Mouse (Mus musculus) c-Kit-positive CD71-positive TER-119-negative erythroid progenitor cells, embryonic 14.5 days (primary cell): ENCODE results near the gene Srxn1.

Source experiments
- DNase-seq: peaks from one replicate; pipeline ENCODE4 v3.0.0-alpha.2; 2013; ENCODE audit warnings: low read depth

The Srxn1 gene

GRCm38 (mm10) chr2:152089581-152089980 lies 15.7 kb upstream of the Srxn1 start:
- DNase-seq: no peak

- DNase-seq: no peak
Measured at GRCm38 (mm10) chr2:152090486-152090885, 14.8 kb upstream of the Srxn1 start.

- no peak for DNase-seq
Measured at GRCm38 (mm10) chr2:152091342-152092056, 13.8 kb upstream of the Srxn1 start.

GRCm38 (mm10) chr2:152092927-152093326 lies 12.4 kb upstream of the Srxn1 start:
- no peak for DNase-seq

GRCm38 (mm10) chr2:152093356-152093792 lies 11.9 kb upstream of the Srxn1 start:
- DNase-seq: no peak

- no peak for DNase-seq
Measured at GRCm38 (mm10) chr2:152094856-152095545, 10.3 kb upstream of the Srxn1 start.

- DNase-seq: no peak
Measured at GRCm38 (mm10) chr2:152096922-152097321, 8.4 kb upstream of the Srxn1 start.

- DNase-seq: no peak
Measured at GRCm38 (mm10) chr2:152097916-152098315, 7.4 kb upstream of the Srxn1 start.

GRCm38 (mm10) chr2:152099538-152099937 lies 5.8 kb upstream of the Srxn1 start:
- no peak for DNase-seq

- no peak for DNase-seq
Measured at GRCm38 (mm10) chr2:152101761-152102160, 3.6 kb upstream of the Srxn1 start.

- DNase-seq: no peak
Measured at GRCm38 (mm10) chr2:152102369-152102768, 2.9 kb upstream of the Srxn1 start.

GRCm38 (mm10) chr2:152104711-152105317 lies 502 bp upstream of the Srxn1 start:
- no peak for DNase-seq

- DNase-seq: no peak
Measured at GRCm38 (mm10) chr2:152106225-152106595, 894 bp downstream of the Srxn1 start.

- no peak for DNase-seq
Measured at GRCm38 (mm10) chr2:152106597-152106996, 1.3 kb downstream of the Srxn1 start.

GRCm38 (mm10) chr2:152108702-152109101 lies 3.4 kb downstream of the Srxn1 start:
- no peak for DNase-seq

GRCm38 (mm10) chr2:152109386-152109785 lies 4.1 kb downstream of the Srxn1 start:
- DNase-seq: no peak

GRCm38 (mm10) chr2:152111311-152111710 lies 6.0 kb downstream of the Srxn1 start:
- DNase-seq: no peak

GRCm38 (mm10) chr2:152111920-152112319 lies 6.6 kb downstream of the Srxn1 start:
- peak; percentile 92 for DNase-seq

- DNase-seq: no peak
Measured at GRCm38 (mm10) chr2:152112490-152112889, 7.2 kb downstream of the Srxn1 start.

- no peak for DNase-seq
Measured at GRCm38 (mm10) chr2:152112970-152113369, 7.7 kb downstream of the Srxn1 start.

GRCm38 (mm10) chr2:152114057-152114975 lies 9.0 kb downstream of the Srxn1 start:
- no peak for DNase-seq

GRCm38 (mm10) chr2:152117694-152118093 lies 12.4 kb downstream of the Srxn1 start:
- no peak for DNase-seq
